Mouse (Mus musculus): ENCODE data around the gene Otop3. TPM values are rescaled to one million over a fixed set of nuclear protein-coding genes. Genes with fewer than 3 reads are reported as not detected.

Gene Otop3
- polyA plus RNA-seq, 1 experiment from 2014 or later, result 0.80 TPM

DNA sequence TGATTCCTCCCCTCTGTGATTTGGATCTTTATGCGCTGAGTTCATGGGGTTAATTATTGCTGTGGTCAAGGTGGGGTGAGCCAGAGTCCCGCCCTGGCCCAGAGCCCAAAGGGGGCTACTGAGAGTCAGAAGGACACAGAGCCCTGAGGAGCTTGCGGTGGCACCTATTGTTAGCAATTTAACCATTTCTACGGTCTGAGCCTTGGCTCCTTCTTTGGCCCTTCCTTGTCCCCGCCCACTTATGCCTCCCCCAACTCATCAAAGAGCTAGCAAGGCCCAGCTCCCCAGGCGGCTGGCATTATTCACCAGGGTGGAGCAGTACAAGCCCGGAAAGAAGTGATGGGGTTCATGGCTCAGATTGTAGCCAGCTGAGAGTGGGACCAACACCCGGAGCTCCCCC is 27.7 kb upstream of the Otop3 start, which contains the start of gene Otop2:
Gene Otop2 (plus strand): TSS at position 301 of the 400 bp plus-strand sequence.
- no peak within 1 kb of the TSS for H3K27ac ChIP-seq (ENCODE audit: low read length)
- H3K9me3 ChIP-seq (replicated peaks; ENCODE audit: control insufficient read depth, low read length, poor library complexity, severe bottlenecking), result no peaks in the 10 kb centered on the region
- ATAC-seq, result no peak
- H3K4me2 ChIP-seq (ENCODE audit: low read length), result no peak within 1 kb of the TSS
- no peak within 1 kb of the TSS for H3K4me3 ChIP-seq (ENCODE audit: low read depth, low read length)
- 0 out of 2 replicates have a peak within 1 kb of the TSS, but pooled peaks have one; percentile 4 for H3K9ac ChIP-seq (ENCODE audit: low read depth, low read length)
- H3K36me3 ChIP-seq (ENCODE audit: control insufficient read depth, insufficient read depth, low read length), result no peaks in the 10 kb centered on the region
- no peaks in the 10 kb centered on the region for H3K4me1 ChIP-seq (ENCODE audit: control insufficient read depth, insufficient read depth, low read length)
- no peaks in the 10 kb centered on the region for H3K27me3 ChIP-seq (ENCODE audit: control insufficient read depth, insufficient read depth, low read depth, low read length)
- WGBS, result 15% methylated on average over 8 of the region's 8 CpGs

DNA sequence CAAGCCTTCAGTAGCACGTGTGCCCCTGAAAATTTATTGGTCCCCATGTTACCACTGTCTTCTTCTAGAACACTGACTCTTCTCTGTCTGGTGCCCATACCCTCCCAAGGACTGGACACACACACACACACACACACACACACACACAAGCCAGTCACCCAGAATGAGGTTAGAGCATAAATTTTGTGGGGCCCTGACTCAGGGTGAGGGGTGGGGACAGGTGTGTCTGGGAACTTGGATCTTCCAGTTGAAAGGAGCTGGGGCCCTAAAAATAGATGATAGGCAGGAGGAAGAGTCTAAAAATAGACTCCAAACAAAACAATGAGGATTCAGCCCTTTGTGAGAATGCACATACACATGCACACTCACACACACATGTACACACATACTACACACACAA is 25.8 kb upstream of the Otop3 start:
- Histone ChIP-seq H3K4me1 (ENCODE audit: control insufficient read depth, insufficient read depth, low read length) (no peaks in the 10 kb centered on the region), H3K9me3 (replicated peaks; ENCODE audit: control insufficient read depth, low read length, poor library complexity, severe bottlenecking) (no peaks in the 10 kb centered on the region), H3K4me2 (ENCODE audit: low read length) (no peak overlapping the region), H3K27me3 (ENCODE audit: control insufficient read depth, insufficient read depth, low read depth, low read length) (peaks cover 4% of the 10 kb centered on the region; the same call in 1 of the 2 replicates), H3K9ac (ENCODE audit: low read depth, low read length) (no peak overlapping the region), H3K27ac (ENCODE audit: low read length) (no peak overlapping the region), H3K4me3 (ENCODE audit: low read depth, low read length) (no peak overlapping the region), H3K36me3 (ENCODE audit: control insufficient read depth, insufficient read depth, low read length) (no peaks in the 10 kb centered on the region)
- 71% methylated on average over 1 of the region's 1 CpGs for WGBS
- ATAC-seq, result no peak

GRCm38 (mm10) chr11:115314249-115314648 is 20.3 kb upstream of the Otop3 start:
- no peaks in the 10 kb centered on the region for H3K36me3 ChIP-seq (ENCODE audit: control insufficient read depth, insufficient read depth, low read length)
- H3K9me3 ChIP-seq (replicated peaks; ENCODE audit: control insufficient read depth, low read length, poor library complexity, severe bottlenecking), result no peaks in the 10 kb centered on the region
- peaks cover 46% of the 10 kb centered on the region for H3K27me3 ChIP-seq (ENCODE audit: control insufficient read depth, insufficient read depth, low read depth, low read length)
- H3K27ac ChIP-seq (ENCODE audit: low read length), result no peak overlapping the region
- 44% methylated on average over 2 of the region's 2 CpGs for WGBS
- peaks cover 5% of the 10 kb centered on the region; the same call in 1 of the 2 replicates for H3K4me1 ChIP-seq (ENCODE audit: control insufficient read depth, insufficient read depth, low read length)
- no peak overlapping the region for H3K9ac ChIP-seq (ENCODE audit: low read depth, low read length)
- no peak overlapping the region for H3K4me2 ChIP-seq (ENCODE audit: low read length)
- H3K4me3 ChIP-seq (ENCODE audit: low read depth, low read length), result no peak overlapping the region
- no peak for ATAC-seq

DNA sequence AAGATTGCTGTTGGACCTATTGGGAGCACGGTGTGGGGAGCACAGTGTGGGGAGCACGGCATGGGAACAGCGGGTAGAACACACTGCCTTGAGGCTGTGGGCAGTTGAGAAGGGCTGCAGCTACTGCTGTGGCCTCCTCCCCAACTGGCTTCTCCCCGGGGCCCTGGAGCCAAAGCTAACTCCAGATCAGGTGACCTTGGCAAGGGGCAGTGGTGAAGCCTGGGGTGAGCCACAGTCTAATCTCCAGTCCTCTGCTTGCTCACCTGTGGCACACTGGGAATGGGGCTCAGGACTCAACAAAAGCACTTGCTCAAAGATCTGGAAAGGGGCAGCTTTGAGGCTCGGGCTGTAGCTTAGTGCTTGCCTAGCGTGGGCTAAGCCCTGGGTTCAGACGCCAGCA is 17.3 kb upstream of the Otop3 start:
- ATAC-seq, result no peak

GRCm38 (mm10) chr11:115318245-115319027 is 16.1 kb upstream of the Otop3 start:
- Histone ChIP-seq H3K27me3 (ENCODE audit: control insufficient read depth, insufficient read depth, low read depth, low read length) (peaks cover 76% of the 10 kb centered on the region), H3K36me3 (ENCODE audit: control insufficient read depth, insufficient read depth, low read length) (no peaks in the 10 kb centered on the region), H3K9me3 (replicated peaks; ENCODE audit: control insufficient read depth, low read length, poor library complexity, severe bottlenecking) (no peaks in the 10 kb centered on the region), H3K4me3 (ENCODE audit: low read depth, low read length) (no peak overlapping the region), H3K9ac (ENCODE audit: low read depth, low read length) (no peak overlapping the region), H3K4me2 (ENCODE audit: low read length) (peak overlapping the region; percentile 24; the same call in 1 of the 2 replicates), H3K27ac (ENCODE audit: low read length) (no peak overlapping the region), H3K4me1 (ENCODE audit: control insufficient read depth, insufficient read depth, low read length) (peaks cover 5% of the 10 kb centered on the region)
- ATAC-seq, result no peak
- 3% methylated on average over 63 of the region's 63 CpGs for WGBS

More for the DNA sequence above, 17.3 kb upstream of the Otop3 start:
- no peak overlapping the region for H3K4me2 ChIP-seq (ENCODE audit: low read length)
- no peaks in the 10 kb centered on the region for H3K9me3 ChIP-seq (replicated peaks; ENCODE audit: control insufficient read depth, low read length, poor library complexity, severe bottlenecking)
- no peak overlapping the region for H3K4me3 ChIP-seq (ENCODE audit: low read depth, low read length)
- H3K4me1 ChIP-seq (ENCODE audit: control insufficient read depth, insufficient read depth, low read length), result peaks cover 5% of the 10 kb centered on the region
- H3K27ac ChIP-seq (ENCODE audit: low read length), result no peak overlapping the region
- H3K27me3 ChIP-seq (ENCODE audit: control insufficient read depth, insufficient read depth, low read depth, low read length), result peaks cover 72% of the 10 kb centered on the region
- H3K36me3 ChIP-seq (ENCODE audit: control insufficient read depth, insufficient read depth, low read length), result no peaks in the 10 kb centered on the region
- WGBS, result 67% methylated on average over 7 of the region's 7 CpGs
- no peak overlapping the region for H3K9ac ChIP-seq (ENCODE audit: low read depth, low read length)

- H3K9me3 ChIP-seq (replicated peaks; ENCODE audit: control insufficient read depth, low read length, poor library complexity, severe bottlenecking), result no peaks in the 10 kb centered on the region
- no peak overlapping the region for H3K9ac ChIP-seq (ENCODE audit: low read depth, low read length)
- H3K36me3 ChIP-seq (ENCODE audit: control insufficient read depth, insufficient read depth, low read length), result no peaks in the 10 kb centered on the region
- 7% methylated on average over 18 of the region's 18 CpGs for WGBS
- no peak overlapping the region for H3K4me3 ChIP-seq (ENCODE audit: low read depth, low read length)
- H3K27ac ChIP-seq (ENCODE audit: low read length), result no peak overlapping the region
- peaks cover 88% of the 10 kb centered on the region for H3K27me3 ChIP-seq (ENCODE audit: control insufficient read depth, insufficient read depth, low read depth, low read length)
- H3K4me1 ChIP-seq (ENCODE audit: control insufficient read depth, insufficient read depth, low read length), result peaks cover 5% of the 10 kb centered on the region
- ATAC-seq, result no peak
- H3K4me2 ChIP-seq (ENCODE audit: low read length), result no peak overlapping the region
These were observed 14.7 kb upstream of the Otop3 start for GRCm38 (mm10) chr11:115319704-115320383.

GRCm38 (mm10) chr11:115321906-115322693 is 12.4 kb upstream of the Otop3 start, which contains the start of gene Ush1g:
Ush1g (minus strand) TSS chr11:115322041.
- peak within 1 kb of the TSS; percentile 35 for H3K4me2 ChIP-seq (ENCODE audit: low read length)
- WGBS, result 4% methylated on average over 35 of the region's 35 CpGs
- no peaks in the 10 kb centered on the region for H3K9me3 ChIP-seq (replicated peaks; ENCODE audit: control insufficient read depth, low read length, poor library complexity, severe bottlenecking)
- no peak within 1 kb of the TSS for H3K27ac ChIP-seq (ENCODE audit: low read length)
- peaks cover 5% of the 10 kb centered on the region for H3K4me1 ChIP-seq (ENCODE audit: control insufficient read depth, insufficient read depth, low read length)
- H3K27me3 ChIP-seq (ENCODE audit: control insufficient read depth, insufficient read depth, low read depth, low read length), result peaks cover 67% of the 10 kb centered on the region
- peak within 1 kb of the TSS; percentile 45; the same call in 1 of the 2 replicates for H3K9ac ChIP-seq (ENCODE audit: low read depth, low read length)
- no peak for ATAC-seq
- H3K4me3 ChIP-seq (ENCODE audit: low read depth, low read length), result 0 out of 2 replicates have a peak within 1 kb of the TSS, but pooled peaks have one; percentile 15
- H3K36me3 ChIP-seq (ENCODE audit: control insufficient read depth, insufficient read depth, low read length), result no peaks in the 10 kb centered on the region

DNA sequence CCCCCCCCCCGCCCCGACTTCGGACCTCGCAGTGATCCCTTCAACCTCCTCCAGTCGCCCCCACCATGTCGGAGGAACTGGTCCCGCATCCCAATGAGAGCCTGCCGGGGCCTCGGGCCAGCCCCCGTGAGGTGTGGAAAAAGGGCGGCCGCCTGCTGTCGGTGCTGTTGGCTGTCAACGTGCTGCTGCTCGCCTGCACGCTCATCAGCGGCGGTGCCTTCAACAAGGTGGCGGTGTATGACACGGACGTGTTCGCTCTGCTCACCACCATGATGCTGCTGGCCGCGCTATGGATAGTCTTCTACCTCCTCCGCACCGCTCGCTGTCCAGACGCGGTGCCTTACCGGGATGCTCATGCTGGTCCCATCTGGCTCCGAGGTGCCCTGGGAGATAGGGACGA is 11.2 kb upstream of the Otop3 start:
- H3K27me3 ChIP-seq (ENCODE audit: control insufficient read depth, insufficient read depth, low read depth, low read length), result peaks cover 55% of the 10 kb centered on the region
- 19% methylated on average over 32 of the region's 32 CpGs for WGBS
- no peaks in the 10 kb centered on the region for H3K9me3 ChIP-seq (replicated peaks; ENCODE audit: control insufficient read depth, low read length, poor library complexity, severe bottlenecking)
- no peak for ATAC-seq
- H3K27ac ChIP-seq (ENCODE audit: low read length), result no peak overlapping the region
- peaks cover 2% of the 10 kb centered on the region; the same call in 1 of the 2 replicates for H3K4me1 ChIP-seq (ENCODE audit: control insufficient read depth, insufficient read depth, low read length)
- peak overlapping the region; percentile 13; the same call in 1 of the 2 replicates for H3K4me2 ChIP-seq (ENCODE audit: low read length)
- H3K36me3 ChIP-seq (ENCODE audit: control insufficient read depth, insufficient read depth, low read length), result no peaks in the 10 kb centered on the region
- no peak overlapping the region for H3K4me3 ChIP-seq (ENCODE audit: low read depth, low read length)
- H3K9ac ChIP-seq (ENCODE audit: low read depth, low read length), result no peak overlapping the region
